10 mouse cellular contexts compared by ENCODE assay signal in the genomic region with DNA sequence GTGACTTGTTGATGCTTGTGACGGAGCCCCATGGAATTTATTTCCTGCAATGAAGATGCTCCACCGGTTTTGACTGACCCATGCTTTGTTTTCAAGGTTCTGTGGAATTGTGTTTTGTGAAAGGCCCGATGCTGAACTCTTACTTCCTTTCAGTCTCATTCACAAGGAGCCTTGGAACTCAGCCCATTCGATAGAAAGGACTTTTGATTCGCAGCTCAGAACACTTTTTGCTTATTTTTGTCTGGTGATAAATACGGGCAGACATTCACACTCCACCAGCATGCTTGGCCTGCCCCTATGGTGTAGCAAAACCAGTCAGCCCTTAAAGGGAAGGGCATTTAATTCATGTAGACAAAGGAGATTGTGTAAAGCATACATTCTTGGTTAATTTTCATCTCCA. TPM values are rescaled to one million over a fixed set of nuclear protein-coding genes. Genes with fewer than 3 reads are reported as not detected.
A peak's percentile ranks its signal among the peaks of the same experiment; 100 is the strongest.
DNase-seq lines count a peak whose midpoint lies in the region; ATAC-seq and TF ChIP-seq lines count a peak whose summit lies in the region.
"Had no signal": no experiment of that assay in that cellular context is flagged by ENCODE, and none has a peak within 500 bp of the region (broad histone marks: within the 10 kb centered on the region; RNA-seq: fewer than 3 reads in every experiment).

No protein-coding gene starts in this region.

- no peaks in the 10 kb centered on the region for H3K27me3 ChIP-seq in hindbrain, embryonic 15.5 days
- H3K27me3 ChIP-seq: limb, embryonic 12.5 days; Patski had no signal

- H3K4me1 ChIP-seq in embryonic fibroblast, embryonic 13.5 days (ENCODE audit: control insufficient read depth, insufficient read depth, low read length): peaks cover 25% of the 10 kb centered on the region
- H3K4me1 ChIP-seq in hindbrain, embryonic 15.5 days (replicated peaks): peaks cover 7% of the 10 kb centered on the region
- H3K4me1 ChIP-seq: limb, embryonic 12.5 days had no signal

- no peaks in the 10 kb centered on the region for H3K36me3 ChIP-seq in hindbrain, embryonic 15.5 days
- H3K36me3 ChIP-seq: limb, embryonic 12.5 days had no signal

- H3K9ac ChIP-seq in hindbrain, embryonic 15.5 days: no peak overlapping the region
- H3K9ac ChIP-seq: limb, embryonic 12.5 days had no signal

- H3K4me3 ChIP-seq in embryonic fibroblast, embryonic 13.5 days (ENCODE audit: insufficient read depth, low read length): no peak overlapping the region
- no peak overlapping the region for H3K4me3 ChIP-seq in hindbrain, embryonic 15.5 days
- H3K4me3 ChIP-seq: erythroblast, embryonic 14.5 days; limb, embryonic 12.5 days had no signal

- H3K9me3 ChIP-seq in hindbrain, embryonic 15.5 days: no peaks in the 10 kb centered on the region
- H3K9me3 ChIP-seq: limb, embryonic 12.5 days had no signal

- H3K27ac ChIP-seq in embryonic fibroblast, embryonic 13.5 days (ENCODE audit: insufficient read depth, low read length): peak overlapping the region; percentile 68
- H3K27ac ChIP-seq in hindbrain, embryonic 15.5 days (replicated peaks): peak overlapping the region; percentile 40
- H3K27ac ChIP-seq: limb, embryonic 12.5 days had no signal

- 19% methylated on average over 6 of the region's 6 CpGs for WGBS in hindbrain, embryonic 15.5 days

- TF ChIP-seq POLR2A in embryonic fibroblast, embryonic 13.5 days (IDR thresholded peaks at IDR 0.05; ENCODE audit: low read depth, low read length): no peak

- peak; percentile 14 for DNase-seq in layer of hippocampus, adult 9-11 months
- DNase-seq in layer of hippocampus, adult 8-10 months (ENCODE audit: low spot score in 2 of 2): no peak
- DNase-seq in brain, adult 2 months (ENCODE audit: low read depth, low spot score): peak; percentile 45
- DNase-seq in ovary, adult 18-20 months (ENCODE audit: low spot score): no peak
- DNase-seq in cerebellum, postnatal 36 days: no peak

- H3K4me2 ChIP-seq in hindbrain, embryonic 15.5 days: no peak overlapping the region
- H3K4me2 ChIP-seq: limb, embryonic 12.5 days had no signal

- no peak for TF ChIP-seq CTCF in embryonic fibroblast, embryonic 13.5 days (IDR thresholded peaks at IDR 0.05; ENCODE audit: borderline replicate concordance, insufficient read depth, low read length)

- peak; percentile 71; the same call in 1 of the 2 replicates for ATAC-seq in hindbrain, embryonic 15.5 days (ENCODE audit: low FRiP score, low read depth)
- ATAC-seq: Patski had no signal

RNA-seq across cellular contexts. Expression of gene Fam198b, which starts 19.5 kb away (rescaled TPM):
- 1 to 10 TPM; 4.7 to 7.8 (median 5.2) TPM for total RNA-seq in layer of hippocampus, adult 8-10 months (2022)
- 188 and 357 TPM in 2 replicates for polyA plus RNA-seq in embryonic fibroblast, embryonic 13.5 days (2011; ENCODE audit: insufficient read length, low read depth, missing spikeins)
- polyA plus RNA-seq in hindbrain, embryonic 15.5 days (2015; fragmentation: Nextera tagmentation; extraction: Ambion mirVana): 2.6 and 3.3 TPM in 2 replicates

RNA-seq across cellular contexts. Expression of gene Tmem144, which starts 51.2 kb away (rescaled TPM):
- total RNA-seq in layer of hippocampus, adult 8-10 months (2022): 10 to 100 TPM; 17.0 to 25.2 (median 21.8) TPM
- 7.9 and 8.4 TPM in 2 replicates for polyA plus RNA-seq in embryonic fibroblast, embryonic 13.5 days (2011; ENCODE audit: insufficient read length, low read depth, missing spikeins)
- 1.2 and 1.5 TPM in 2 replicates for polyA plus RNA-seq in hindbrain, embryonic 15.5 days (2015; fragmentation: Nextera tagmentation; extraction: Ambion mirVana)
- polyA plus RNA-seq: erythroblast, embryonic 14.5 days had no signal

Comparison
In these comparisons a context has a peak if more than half of its experiments do, and no peak if none do; other contexts are left out.
1. DNase-seq: peak in layer of hippocampus, adult 9-11 months (single experiment) and brain, adult 2 months (single experiment); none in layer of hippocampus, adult 8-10 months (0 of 2), ovary, adult 18-20 months (single experiment) and cerebellum, postnatal 36 days (0 of 2).
2. RNA of gene Fam198b, which starts 19.5 kb away (polyA plus RNA-seq): 188 to 357 TPM in embryonic fibroblast, embryonic 13.5 days; 2.6 to 3.3 TPM in hindbrain, embryonic 15.5 days; every median in the first group is over 10 times any median in the second.